Mouse (Mus musculus): ENCODE results near the gene 2310034G01Rik. TPM values are rescaled to one million over a fixed set of nuclear protein-coding genes. Genes with fewer than 3 reads are reported as not detected.

The 2310034G01Rik gene
- total RNA-seq, 1 experiment, result 0.80 TPM

DNA sequence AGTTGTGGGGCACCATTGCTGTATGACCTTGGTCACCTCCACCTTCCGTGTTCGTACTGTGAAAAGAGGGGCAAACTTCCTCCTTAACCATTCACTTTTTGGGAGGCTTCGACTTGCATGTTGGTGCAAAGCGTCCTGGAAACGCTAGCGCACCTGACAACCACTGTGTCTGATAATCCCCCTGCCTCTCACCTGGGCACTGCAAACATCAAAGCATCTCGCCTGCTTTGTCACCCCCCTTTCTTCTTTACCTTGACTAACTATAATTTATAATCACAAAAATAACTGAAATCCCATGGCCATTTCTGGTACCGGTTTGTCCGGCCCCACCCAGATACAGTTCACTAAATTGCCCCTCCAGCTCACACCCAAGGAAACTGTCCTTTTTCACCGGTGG is 44.6 kb upstream of the 2310034G01Rik start:
- in situ Hi-C loops (cut with MboI; ENCODE audit: low sequenced_read_pairs in 2 of 2, unreplicated experiment in 2 of 2), result no loop called here
- H3K36me3 ChIP-seq (ENCODE audit: control insufficient read depth, insufficient read depth, low read length, poor library complexity, severe bottlenecking), result no peaks in the 10 kb centered on the region
- H3K9ac ChIP-seq (ENCODE audit: insufficient read depth, low read depth, low read length, poor library complexity, severe bottlenecking), result no peak overlapping the region
- peak overlapping the region; percentile 36 to 74 for H3K4me3 ChIP-seq (ENCODE audit: insufficient read depth in 1 of 2, low read depth in 1 of 2, low read length in 2 of 2, poor library complexity in 1 of 2, severe bottlenecking in 1 of 2)
- H3K9me3 ChIP-seq (ENCODE audit: control insufficient read depth, insufficient read depth, low read depth, low read length), result no peaks in the 10 kb centered on the region
- H3K4me1 ChIP-seq (ENCODE audit: control insufficient read depth in 2 of 2, insufficient read depth in 2 of 2, low read length in 2 of 2, poor library complexity in 1 of 2), result peaks cover 2% of the 10 kb centered on the region in 2 experiments; a peak in 2 of 4 replicates
- no peak overlapping the region for H3K27ac ChIP-seq (ENCODE audit: insufficient read depth, low read depth, low read length, poor library complexity, severe bottlenecking)
- TF ChIP-seq ZNF384 (IDR thresholded peaks at IDR 0.05; ENCODE audit: low read depth, low read length) (no peak), HCFC1 (IDR thresholded peaks at IDR 0.05; ENCODE audit: borderline replicate concordance, insufficient read depth, low read length) (no peak), MAFK (IDR thresholded peaks at IDR 0.05; ENCODE audit: insufficient read depth, low read depth, low read length) (no peak), ZC3H11A (IDR thresholded peaks at IDR 0.05; ENCODE audit: borderline replicate concordance, low read depth, low read length) (no peak), CHD2 (IDR thresholded peaks at IDR 0.05; ENCODE audit: low read depth, low read length) (no peak)
- no peak for DNase-seq (ENCODE audit: low read depth, low spot score)

DNA sequence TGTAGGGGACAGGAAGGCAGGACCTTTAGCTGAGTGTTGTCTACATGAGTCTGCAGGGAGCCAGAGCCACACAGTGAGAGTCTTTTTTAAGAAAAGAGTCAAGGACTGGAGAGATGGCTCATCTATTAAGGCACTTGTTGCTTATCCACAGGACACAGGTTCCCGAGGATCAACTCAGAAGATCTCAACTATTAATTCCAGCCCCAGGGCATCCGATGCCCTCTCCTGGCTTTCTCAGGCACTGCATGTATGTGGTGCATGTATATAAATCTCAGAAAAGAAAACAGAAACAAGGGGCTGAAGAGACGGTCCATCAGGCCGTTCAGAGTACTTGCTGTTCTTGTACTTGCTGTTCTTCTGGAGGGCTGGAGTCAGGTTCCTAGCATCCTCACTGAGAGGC is 41.9 kb upstream of the 2310034G01Rik start:
- no peak overlapping the region for H3K9ac ChIP-seq (ENCODE audit: insufficient read depth, low read depth, low read length, poor library complexity, severe bottlenecking)
- no peak for TF ChIP-seq ZC3H11A (IDR thresholded peaks at IDR 0.05; ENCODE audit: borderline replicate concordance, low read depth, low read length)
- TF ChIP-seq ZNF384 (IDR thresholded peaks at IDR 0.05; ENCODE audit: low read depth, low read length), result no peak
- no peak for TF ChIP-seq MAFK (IDR thresholded peaks at IDR 0.05; ENCODE audit: insufficient read depth, low read depth, low read length)
- no peak for TF ChIP-seq CHD2 (IDR thresholded peaks at IDR 0.05; ENCODE audit: low read depth, low read length)
- TF ChIP-seq HCFC1 (IDR thresholded peaks at IDR 0.05; ENCODE audit: borderline replicate concordance, insufficient read depth, low read length), result no peak
- in situ Hi-C loops (cut with MboI; ENCODE audit: low sequenced_read_pairs in 2 of 2, unreplicated experiment in 2 of 2), result no loop called here
- H3K27ac ChIP-seq (ENCODE audit: insufficient read depth, low read depth, low read length, poor library complexity, severe bottlenecking), result no peak overlapping the region
- peak; percentile 51 for DNase-seq (ENCODE audit: low read depth, low spot score)
- H3K9me3 ChIP-seq (ENCODE audit: control insufficient read depth, insufficient read depth, low read depth, low read length), result no peaks in the 10 kb centered on the region
- H3K4me3 ChIP-seq (ENCODE audit: insufficient read depth in 1 of 2, low read depth in 1 of 2, low read length in 2 of 2, poor library complexity in 1 of 2, severe bottlenecking in 1 of 2), result no peak overlapping the region
- no peaks in the 10 kb centered on the region for H3K36me3 ChIP-seq (ENCODE audit: control insufficient read depth, insufficient read depth, low read length, poor library complexity, severe bottlenecking)
- peaks cover 2% of the 10 kb centered on the region in 2 experiments; a peak in 2 of 4 replicates for H3K4me1 ChIP-seq (ENCODE audit: control insufficient read depth in 2 of 2, insufficient read depth in 2 of 2, low read length in 2 of 2, poor library complexity in 1 of 2)

DNA sequence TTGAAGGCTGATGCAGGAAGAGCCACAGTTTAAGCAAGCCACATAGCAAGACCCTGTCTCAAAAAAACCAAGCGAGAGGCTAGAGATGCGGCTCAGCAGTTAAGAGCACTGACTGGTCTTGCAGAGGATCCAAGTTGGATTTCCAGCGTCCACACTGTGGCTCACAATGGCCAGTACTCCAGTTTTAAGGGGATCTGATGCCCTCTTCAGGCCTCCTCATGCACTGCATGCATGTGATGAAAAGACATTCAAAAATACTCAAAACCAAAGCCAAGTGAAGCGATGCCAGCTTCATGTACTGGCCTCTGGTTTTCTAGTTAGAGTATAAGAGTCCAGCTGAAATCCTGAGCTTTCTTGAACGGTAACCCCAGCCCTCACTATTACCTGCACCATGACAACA is 39.8 kb upstream of the 2310034G01Rik start:
- Histone ChIP-seq H3K4me3 (ENCODE audit: insufficient read depth in 1 of 2, low read depth in 1 of 2, low read length in 2 of 2, poor library complexity in 1 of 2, severe bottlenecking in 1 of 2) (no peak overlapping the region), H3K4me1 (ENCODE audit: control insufficient read depth in 2 of 2, insufficient read depth in 2 of 2, low read length in 2 of 2, poor library complexity in 1 of 2) (peaks cover 0 to 2% of the 10 kb centered on the region in 2 experiments; a peak in 2 of 4 replicates), H3K27ac (ENCODE audit: insufficient read depth, low read depth, low read length, poor library complexity, severe bottlenecking) (no peak overlapping the region), H3K9me3 (ENCODE audit: control insufficient read depth, insufficient read depth, low read depth, low read length) (no peaks in the 10 kb centered on the region), H3K36me3 (ENCODE audit: control insufficient read depth, insufficient read depth, low read length, poor library complexity, severe bottlenecking) (peaks cover under 1% of the 10 kb centered on the region), H3K9ac (ENCODE audit: insufficient read depth, low read depth, low read length, poor library complexity, severe bottlenecking) (no peak overlapping the region)
- in situ Hi-C loops (cut with MboI; ENCODE audit: low sequenced_read_pairs in 2 of 2, unreplicated experiment in 2 of 2), result no loop called here
- DNase-seq (ENCODE audit: low read depth, low spot score), result no peak
- TF ChIP-seq HCFC1 (IDR thresholded peaks at IDR 0.05; ENCODE audit: borderline replicate concordance, insufficient read depth, low read length) (no peak), MAFK (IDR thresholded peaks at IDR 0.05; ENCODE audit: insufficient read depth, low read depth, low read length) (no peak), CHD2 (IDR thresholded peaks at IDR 0.05; ENCODE audit: low read depth, low read length) (no peak), ZC3H11A (IDR thresholded peaks at IDR 0.05; ENCODE audit: borderline replicate concordance, low read depth, low read length) (no peak), ZNF384 (IDR thresholded peaks at IDR 0.05; ENCODE audit: low read depth, low read length) (no peak)

DNA sequence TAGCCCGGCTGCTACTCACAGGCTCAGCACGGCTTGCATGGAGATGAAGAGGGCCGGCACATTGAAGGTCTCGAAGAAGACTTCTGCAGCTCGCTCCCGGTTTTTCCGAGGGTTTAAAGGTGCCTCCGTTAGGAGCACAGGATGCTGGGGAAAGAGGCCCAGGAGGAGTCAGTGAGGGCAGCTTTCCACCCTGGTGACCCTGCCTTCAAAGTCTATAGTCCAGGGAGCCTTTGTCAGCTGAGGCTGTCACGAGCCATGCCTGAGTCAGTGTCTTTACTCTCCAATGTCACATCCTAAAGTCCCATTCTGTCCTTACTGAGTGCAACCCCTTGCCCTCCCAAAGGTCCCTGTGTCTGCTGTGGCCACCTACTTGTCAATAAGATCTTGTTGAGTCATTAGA is 32.2 kb upstream of the 2310034G01Rik start:
- in situ Hi-C loops (cut with MboI; ENCODE audit: low sequenced_read_pairs in 2 of 2, unreplicated experiment in 2 of 2), result no loop called here
- no peak overlapping the region for H3K9ac ChIP-seq (ENCODE audit: insufficient read depth, low read depth, low read length, poor library complexity, severe bottlenecking)
- no peak overlapping the region for H3K4me3 ChIP-seq (ENCODE audit: insufficient read depth in 1 of 2, low read depth in 1 of 2, low read length in 2 of 2, poor library complexity in 1 of 2, severe bottlenecking in 1 of 2)
- no peaks in the 10 kb centered on the region for H3K4me1 ChIP-seq (ENCODE audit: control insufficient read depth in 2 of 2, insufficient read depth in 2 of 2, low read length in 2 of 2, poor library complexity in 1 of 2)
- H3K9me3 ChIP-seq (ENCODE audit: control insufficient read depth, insufficient read depth, low read depth, low read length), result no peaks in the 10 kb centered on the region
- no peak overlapping the region for H3K27ac ChIP-seq (ENCODE audit: insufficient read depth, low read depth, low read length, poor library complexity, severe bottlenecking)
- DNase-seq (ENCODE audit: low read depth, low spot score), result no peak
- no peak for TF ChIP-seq MAFK (IDR thresholded peaks at IDR 0.05; ENCODE audit: insufficient read depth, low read depth, low read length)
- no peak for TF ChIP-seq CHD2 (IDR thresholded peaks at IDR 0.05; ENCODE audit: low read depth, low read length)
- no peak for TF ChIP-seq HCFC1 (IDR thresholded peaks at IDR 0.05; ENCODE audit: borderline replicate concordance, insufficient read depth, low read length)
- TF ChIP-seq ZNF384 (IDR thresholded peaks at IDR 0.05; ENCODE audit: low read depth, low read length), result no peak
- TF ChIP-seq ZC3H11A (IDR thresholded peaks at IDR 0.05; ENCODE audit: borderline replicate concordance, low read depth, low read length), result no peak
- peaks cover 36% of the 10 kb centered on the region for H3K36me3 ChIP-seq (ENCODE audit: control insufficient read depth, insufficient read depth, low read length, poor library complexity, severe bottlenecking)

DNA sequence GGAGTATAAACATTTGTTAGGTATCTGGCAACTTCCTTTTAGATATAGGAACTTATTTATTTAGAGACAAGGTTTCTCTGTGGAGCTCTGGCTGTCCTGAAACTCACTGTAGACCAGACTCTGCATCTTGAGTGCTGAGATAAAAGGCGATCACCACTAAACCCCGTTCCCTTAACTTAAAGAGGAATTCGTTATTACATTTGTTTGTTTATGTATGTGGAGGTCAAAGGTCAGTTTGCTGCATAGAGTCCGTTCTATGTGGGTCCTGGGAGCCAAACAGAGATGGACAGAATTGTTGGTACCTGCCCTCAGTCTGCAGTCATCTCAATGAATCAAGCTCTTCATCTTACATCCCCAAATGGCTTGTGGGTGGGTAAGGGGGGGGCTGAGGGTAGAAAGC is 25.8 kb upstream of the 2310034G01Rik start:
- Histone ChIP-seq H3K36me3 (ENCODE audit: control insufficient read depth, insufficient read depth, low read length, poor library complexity, severe bottlenecking) (peaks cover 10% of the 10 kb centered on the region), H3K4me3 (ENCODE audit: insufficient read depth in 1 of 2, low read depth in 1 of 2, low read length in 2 of 2, poor library complexity in 1 of 2, severe bottlenecking in 1 of 2) (no peak overlapping the region)

More for the DNA sequence above, 25.8 kb upstream of the 2310034G01Rik start:
- Histone ChIP-seq H3K27ac (ENCODE audit: insufficient read depth, low read depth, low read length, poor library complexity, severe bottlenecking) (no peak overlapping the region), H3K9ac (ENCODE audit: insufficient read depth, low read depth, low read length, poor library complexity, severe bottlenecking) (no peak overlapping the region), H3K4me1 (ENCODE audit: control insufficient read depth in 2 of 2, insufficient read depth in 2 of 2, low read length in 2 of 2, poor library complexity in 1 of 2) (peaks cover 0 to 3% of the 10 kb centered on the region in 2 experiments; a peak in 1 of 4 replicates), H3K9me3 (ENCODE audit: control insufficient read depth, insufficient read depth, low read depth, low read length) (no peaks in the 10 kb centered on the region)
- no peak for DNase-seq (ENCODE audit: low read depth, low spot score)
- in situ Hi-C loops (cut with MboI; ENCODE audit: low sequenced_read_pairs in 2 of 2, unreplicated experiment in 2 of 2), result no loop called here
- TF ChIP-seq MAFK (IDR thresholded peaks at IDR 0.05; ENCODE audit: insufficient read depth, low read depth, low read length) (no peak), HCFC1 (IDR thresholded peaks at IDR 0.05; ENCODE audit: borderline replicate concordance, insufficient read depth, low read length) (no peak), ZNF384 (IDR thresholded peaks at IDR 0.05; ENCODE audit: low read depth, low read length) (no peak), CHD2 (IDR thresholded peaks at IDR 0.05; ENCODE audit: low read depth, low read length) (no peak), ZC3H11A (IDR thresholded peaks at IDR 0.05; ENCODE audit: borderline replicate concordance, low read depth, low read length) (no peak)

All from ES-E14 (cell line).